Mouse (Mus musculus): ENCODE data around the gene Lrrk1.

- TF ChIP-seq CTCF (IDR thresholded peaks at IDR 0.05), result no peak
- TF ChIP-seq POLR2A (IDR thresholded peaks at IDR 0.05; ENCODE audit: insufficient read depth, low read depth, low read length), result no peak
- no peak for TF ChIP-seq EP300 (IDR thresholded peaks at IDR 0.05; ENCODE audit: insufficient read depth, low read depth, low read length)
These were observed 33.2 kb downstream of the Lrrk1 start for GRCm38 (mm10) chr7:66354911-66355310.
